Mouse (Mus musculus): ENCODE data around the gene Tcf7l1. TPM values are rescaled to one million over a fixed set of nuclear protein-coding genes. Genes with fewer than 3 reads are reported as not detected.

Tcf7l1 gene
- total RNA-seq, 2 experiments from 2014 or later = 29.8 to 31.1 TPM

DNA sequence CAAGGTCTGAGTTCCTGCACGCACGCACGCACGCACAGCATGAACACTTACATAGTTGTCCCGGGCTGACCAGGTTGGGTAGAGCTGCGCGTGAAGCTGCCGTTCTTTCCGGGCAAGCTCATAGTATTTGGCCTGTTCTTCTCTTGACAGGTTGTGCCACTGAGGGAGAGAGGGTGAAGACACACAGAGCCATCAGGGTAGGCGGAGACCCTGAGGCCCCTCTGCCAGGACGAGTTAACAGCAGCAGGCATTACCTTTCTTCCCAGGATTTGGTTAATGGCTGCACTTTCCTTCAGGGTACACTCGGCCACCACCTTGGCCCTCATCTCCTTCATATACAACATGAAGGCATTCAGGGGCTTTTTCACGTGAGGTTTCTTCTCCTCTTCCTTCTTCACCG is 158.1 kb downstream of the Tcf7l1 start:
- DNase-seq (ENCODE audit: low spot score in 2 of 2) = no peak

DNA sequence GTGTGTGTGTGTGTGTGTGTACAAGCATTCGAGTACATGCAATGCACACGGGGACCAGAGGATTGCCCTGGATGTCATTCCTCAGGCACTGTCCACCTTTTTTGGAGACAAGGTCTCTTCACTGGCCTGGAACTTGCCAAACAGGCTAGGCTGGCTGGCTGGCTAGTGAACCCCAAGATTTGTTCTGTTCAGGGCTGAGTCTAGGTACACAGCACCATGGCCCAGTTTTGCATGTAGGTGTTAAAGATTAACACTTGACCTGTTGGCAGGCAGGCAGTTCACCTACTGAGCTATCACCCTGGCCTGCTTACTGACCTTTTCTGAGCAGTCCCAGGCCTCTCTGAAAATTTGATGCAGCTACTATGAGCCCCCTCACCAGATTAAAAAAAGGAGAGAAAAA is 158.7 kb downstream of the Tcf7l1 start:
- no peak for DNase-seq (ENCODE audit: low spot score in 2 of 2)

DNA sequence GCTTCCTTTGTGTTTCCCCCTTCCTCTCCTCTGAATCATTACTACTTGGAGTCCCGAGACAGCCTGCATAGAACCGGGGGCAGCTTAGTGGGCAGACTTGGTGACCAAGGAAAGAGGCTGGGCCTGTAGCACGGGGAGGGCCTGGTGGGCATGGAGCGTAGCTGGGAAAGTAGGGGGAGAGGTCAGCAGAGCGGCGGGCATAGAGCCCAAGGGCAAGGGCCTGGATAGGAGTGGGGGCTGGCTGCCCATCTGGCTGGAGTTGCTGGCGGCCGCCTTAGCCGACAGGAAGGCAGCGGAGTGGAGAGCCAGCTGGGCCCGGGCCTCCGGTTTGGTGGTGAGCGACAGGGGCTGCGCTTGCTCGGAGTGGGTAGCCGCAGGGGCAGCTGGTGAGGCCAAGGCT is 161.8 kb downstream of the Tcf7l1 start:
- no peak for DNase-seq (ENCODE audit: low spot score in 2 of 2)

DNA sequence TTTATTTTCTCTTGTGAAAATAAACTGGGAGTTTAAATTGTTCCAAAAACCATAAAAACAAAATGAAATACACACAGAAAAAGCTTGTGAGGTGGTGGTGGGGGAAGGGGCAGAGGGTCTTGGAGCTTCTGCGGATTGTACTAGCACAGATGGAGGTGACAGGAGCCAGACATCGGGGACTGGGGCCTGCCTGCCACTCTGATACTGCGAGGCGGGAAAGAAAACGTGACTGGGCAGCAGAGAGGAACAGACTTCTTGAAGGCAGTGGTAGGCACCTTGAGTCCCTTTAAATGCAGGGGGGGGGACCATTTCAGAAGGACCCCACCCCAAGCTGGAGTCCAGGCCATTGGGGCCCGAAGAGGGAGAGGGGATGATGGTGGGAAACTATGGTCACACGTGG is 162.7 kb downstream of the Tcf7l1 start:
- no peak for DNase-seq (ENCODE audit: low spot score in 2 of 2)

DNA sequence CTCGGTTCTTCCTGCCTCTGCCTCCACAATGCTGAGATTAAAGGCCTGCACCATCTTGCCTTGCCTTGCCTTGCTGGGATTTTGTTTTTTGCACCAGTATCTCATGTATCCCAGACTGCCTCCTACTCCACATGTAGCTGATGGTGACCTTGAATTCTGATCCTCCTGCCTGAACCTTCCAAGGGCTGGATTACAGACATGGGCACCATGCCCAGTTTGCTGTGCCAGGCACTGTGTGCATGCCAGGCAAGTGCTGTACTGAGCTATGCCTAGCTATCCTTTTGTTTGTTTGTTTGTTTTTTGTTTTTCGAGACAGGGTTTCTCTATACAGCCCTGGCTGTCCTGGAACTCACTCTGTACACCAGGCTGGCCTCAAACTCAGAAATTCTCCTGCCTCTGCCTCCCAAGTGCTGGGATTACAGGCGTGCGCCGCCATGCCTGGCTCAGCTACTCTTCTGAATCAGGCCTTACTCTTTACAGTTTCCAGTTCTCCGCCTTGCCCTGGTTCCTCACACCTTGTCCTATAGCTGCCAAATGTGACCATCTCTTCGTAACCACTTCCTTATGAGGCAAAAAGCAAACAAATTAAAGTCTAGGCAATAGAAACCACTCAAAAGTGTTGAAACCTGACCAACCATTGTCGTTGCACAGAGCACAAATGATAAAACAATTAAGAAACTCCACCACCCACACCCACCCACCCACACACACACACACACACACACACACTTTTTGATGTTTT is 165.2 kb downstream of the Tcf7l1 start:
- DNase-seq (ENCODE audit: low spot score in 2 of 2) = no peak

DNA sequence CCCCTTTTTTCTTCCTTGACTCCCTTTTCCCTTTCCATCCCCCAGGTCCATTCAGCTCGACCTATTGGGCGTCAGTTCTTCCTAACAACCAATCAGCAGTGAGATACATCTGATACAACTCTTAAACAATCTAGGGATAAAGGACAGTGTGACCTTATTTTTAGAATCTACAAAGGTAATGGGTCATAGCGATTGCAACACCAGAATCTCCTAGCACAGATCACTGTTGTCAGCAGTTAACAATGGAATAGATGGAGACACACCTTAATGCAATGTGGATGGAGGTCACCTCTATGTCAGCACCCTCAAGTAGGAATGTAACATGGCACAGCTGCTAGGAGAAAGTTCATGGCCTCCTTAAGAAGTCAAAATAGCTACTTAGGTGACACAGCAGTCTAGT is 166.1 kb downstream of the Tcf7l1 start:
- DNase-seq (ENCODE audit: low spot score in 2 of 2) = no peak

DNA sequence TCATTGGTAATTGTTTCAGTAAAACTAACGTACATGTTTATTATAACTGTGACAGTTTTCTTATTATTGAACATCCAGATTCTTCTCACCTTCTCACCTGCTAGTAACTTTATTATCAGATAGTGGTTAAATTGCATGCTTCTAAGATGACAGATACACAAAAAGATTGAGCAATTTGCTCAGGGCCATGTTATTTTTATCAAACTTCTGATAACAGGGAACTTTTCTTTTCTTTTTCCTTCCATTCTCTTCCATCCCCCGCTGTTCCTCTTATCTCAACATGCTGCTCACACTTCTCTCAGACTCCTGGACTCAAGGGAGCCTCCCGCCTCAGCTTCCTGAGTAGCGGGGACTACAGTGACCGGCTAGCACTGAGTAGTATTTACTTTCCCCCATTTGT is 168.1 kb downstream of the Tcf7l1 start:
- no peak for DNase-seq (ENCODE audit: low spot score in 2 of 2)

DNA sequence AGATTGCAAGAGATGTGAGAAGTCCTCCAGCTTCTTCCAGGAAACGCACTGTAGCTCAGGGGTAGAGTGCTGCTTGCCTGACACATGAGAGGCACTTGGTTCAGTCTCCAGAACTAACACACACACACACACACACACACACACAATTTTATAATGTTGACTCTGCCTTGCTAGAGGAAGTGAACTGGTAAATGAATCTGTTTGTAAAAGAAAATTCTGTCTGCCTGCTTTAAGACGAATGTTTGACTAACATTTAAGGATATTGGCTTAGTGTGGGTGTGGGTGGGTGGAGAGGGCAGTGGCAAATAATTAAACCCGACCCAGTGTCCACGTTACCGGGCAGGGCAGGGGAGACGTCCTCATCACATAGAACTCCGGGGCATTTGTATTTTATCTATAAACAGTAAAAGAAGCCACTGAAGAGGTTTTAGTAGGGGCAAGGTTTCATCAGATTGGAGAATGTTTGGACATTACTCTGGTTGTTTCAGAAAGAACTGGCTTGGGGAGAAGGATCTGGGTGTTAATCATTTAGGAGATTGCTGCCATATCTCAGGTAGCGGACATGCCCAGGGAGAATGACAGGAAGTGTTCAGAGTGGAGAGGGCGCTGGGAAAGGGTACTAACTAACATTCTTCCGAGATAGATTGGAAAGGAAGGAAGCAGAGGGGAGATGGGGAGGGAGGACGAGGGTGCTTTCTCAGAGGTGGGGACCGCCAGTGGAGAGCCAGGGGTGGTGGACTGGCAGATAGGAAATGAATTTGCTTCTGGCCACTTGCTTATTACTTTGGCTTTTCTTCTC is 169.1 kb downstream of the Tcf7l1 start:
- DNase-seq (ENCODE audit: low spot score in 2 of 2) = no peak

DNA sequence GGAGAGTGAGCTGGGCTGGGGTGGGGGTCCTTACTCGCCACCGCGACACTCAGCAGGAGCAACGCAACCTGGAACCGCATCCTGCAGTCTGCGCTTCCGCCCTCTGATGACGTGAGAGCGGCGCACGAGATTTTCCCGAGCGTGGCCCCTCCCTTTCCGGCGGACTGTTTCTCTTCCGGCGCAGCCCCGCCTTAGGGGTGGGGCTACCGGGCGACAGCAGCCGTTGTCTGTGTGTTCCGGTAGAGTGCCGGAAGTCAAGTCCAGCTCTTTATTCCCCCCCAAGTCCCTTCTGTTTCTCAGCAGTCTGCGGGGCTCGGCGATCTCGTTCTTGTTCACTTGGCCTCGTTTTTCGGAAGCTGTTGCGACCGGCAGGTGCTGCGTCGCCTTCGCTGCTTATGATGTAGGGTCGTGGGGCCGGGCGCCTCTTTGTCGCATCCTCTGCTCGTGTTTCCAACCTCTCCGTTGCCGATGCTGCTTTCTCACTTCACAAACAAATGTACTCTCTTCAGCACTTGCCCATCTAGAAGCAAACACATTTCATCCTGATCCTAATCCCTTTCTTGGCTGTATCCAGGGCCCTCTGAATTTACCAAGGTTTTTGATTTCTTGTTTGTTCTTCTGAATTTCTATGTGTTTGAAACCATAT is 172.3 kb downstream of the Tcf7l1 start, which contains the start of gene Tgoln1:
Gene Tgoln1, minus strand, starts transcription at position 358 of the 646 bp plus-strand sequence.
- DNase-seq (ENCODE audit: low spot score in 2 of 2) = peak; percentile 82 to 84

DNA sequence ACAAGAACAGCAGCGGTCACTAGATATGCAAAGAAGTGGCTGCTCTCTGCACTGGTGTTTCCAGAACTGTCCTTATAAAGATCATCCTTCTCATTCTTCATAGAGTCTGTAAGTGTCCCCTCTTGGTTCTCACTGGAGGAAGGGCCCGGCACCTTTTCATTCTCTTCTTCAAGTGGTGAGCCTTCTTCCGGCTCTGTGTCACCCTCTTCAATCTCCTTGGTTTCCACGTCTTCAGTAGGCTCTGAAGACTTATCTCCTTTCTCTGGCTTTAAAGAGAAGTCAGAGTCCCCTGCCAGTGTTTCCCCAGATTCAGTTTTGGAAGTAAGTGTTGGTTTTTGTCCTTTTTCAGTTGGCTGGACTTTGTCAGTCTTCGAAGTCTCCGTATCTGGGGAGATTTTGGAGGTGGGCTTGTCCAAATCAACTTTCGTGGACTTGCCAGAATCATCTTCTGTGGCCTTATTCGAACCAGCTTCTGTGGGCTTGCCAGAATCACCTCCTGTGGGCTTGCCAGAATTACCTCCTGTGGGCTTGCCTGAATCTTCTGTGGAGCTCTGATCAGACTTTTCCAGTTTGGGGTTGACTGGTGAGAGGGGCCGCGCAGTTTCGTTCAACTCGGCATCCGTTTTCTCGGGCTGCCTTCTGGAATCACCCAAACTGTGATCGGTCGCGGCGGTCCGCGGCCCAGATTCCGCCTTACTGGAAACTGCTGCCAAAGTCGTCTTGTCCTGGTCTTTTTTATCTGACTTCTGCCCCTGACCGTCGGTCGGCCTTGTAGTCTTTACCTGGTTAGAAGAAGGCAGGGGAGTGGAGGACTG is 173.3 kb downstream of the Tcf7l1 start:
- DNase-seq (ENCODE audit: low spot score in 2 of 2) = no peak

DNA sequence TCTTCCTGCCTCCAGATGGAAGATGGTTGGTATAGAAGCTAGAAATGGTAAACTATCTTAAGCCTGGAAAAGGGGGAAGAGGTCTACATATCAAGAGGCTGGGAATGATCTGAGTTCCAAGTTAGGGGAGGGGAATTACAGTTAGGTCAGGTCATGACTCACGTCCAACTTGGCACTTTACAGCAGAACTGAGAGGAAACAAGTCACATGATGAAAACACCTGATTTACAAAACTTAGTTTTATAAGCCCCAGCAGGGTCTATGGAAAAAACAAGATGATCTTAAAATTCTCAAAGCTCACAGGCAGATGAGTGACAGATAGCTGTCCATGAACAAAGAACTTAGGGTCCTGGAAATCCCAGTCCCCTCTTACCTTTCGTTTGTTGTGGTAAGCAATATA is 173.9 kb downstream of the Tcf7l1 start:
- no peak for DNase-seq (ENCODE audit: low spot score in 2 of 2)

DNA sequence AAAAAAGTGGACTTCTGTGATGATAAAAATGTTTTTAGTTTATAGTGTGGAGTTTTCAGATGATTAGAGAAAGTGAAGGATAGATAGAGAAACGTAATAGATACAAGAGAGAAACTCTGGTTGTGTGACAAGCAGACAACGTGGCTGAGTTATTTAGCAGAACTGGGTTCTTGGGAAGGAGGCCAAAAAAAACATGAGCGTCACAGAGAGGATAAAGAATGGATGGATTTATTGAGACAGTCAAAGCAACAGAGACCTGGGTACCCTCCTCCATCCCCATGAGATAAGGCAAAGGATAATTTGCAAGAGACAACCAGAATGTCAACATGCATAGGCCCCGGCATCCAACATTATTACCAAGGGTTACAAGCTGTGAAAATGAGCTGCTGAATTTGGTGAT is 178.8 kb downstream of the Tcf7l1 start:
- DNase-seq (ENCODE audit: low spot score in 2 of 2) = no peak

DNA sequence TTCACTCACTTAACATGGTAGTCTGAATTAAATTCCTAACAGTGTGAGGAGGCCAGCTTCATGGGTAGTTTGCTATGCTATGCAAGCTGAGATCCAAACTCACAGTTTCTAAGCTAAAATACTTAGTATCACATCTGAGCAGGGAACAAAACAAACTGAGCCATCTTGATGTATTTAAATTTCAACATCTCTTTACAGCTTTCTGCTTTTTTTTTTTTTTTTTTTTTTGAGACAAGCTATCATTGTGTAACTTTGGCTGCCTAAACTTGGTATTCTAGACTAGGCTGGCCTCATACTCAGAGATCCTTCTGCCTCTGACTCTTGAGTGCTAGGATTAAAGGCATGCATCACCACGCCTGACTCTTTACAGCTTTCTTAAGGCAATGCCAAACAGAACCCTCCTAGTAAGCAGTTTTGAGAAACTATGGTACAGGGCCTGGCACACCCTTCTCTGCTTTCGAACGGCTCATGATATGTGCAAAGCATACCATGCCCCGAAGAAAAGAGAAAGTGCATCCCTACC is 180.3 kb downstream of the Tcf7l1 start:
- no peak for DNase-seq (ENCODE audit: low spot score in 2 of 2)

DNA sequence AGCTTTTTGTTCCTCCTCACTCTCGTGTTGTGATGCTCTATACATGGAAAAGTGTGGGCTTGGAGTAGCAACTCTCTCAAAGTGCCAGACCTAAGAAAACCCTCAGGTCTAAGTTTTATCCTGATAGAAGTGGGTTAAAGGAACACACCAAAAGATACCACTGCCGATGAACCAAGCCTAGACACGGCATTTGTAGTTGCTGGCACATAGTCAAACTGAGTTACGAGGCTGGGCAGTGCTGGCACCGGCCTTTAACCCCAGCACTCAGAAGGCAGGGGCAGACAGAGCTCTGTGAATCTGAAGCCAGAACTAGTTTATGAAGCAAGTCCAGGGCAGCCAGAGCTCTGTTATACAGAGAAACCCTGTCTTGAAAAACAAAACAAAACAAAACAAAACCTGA is 181.4 kb downstream of the Tcf7l1 start:
- DNase-seq (ENCODE audit: low spot score in 2 of 2) = no peak

DNA sequence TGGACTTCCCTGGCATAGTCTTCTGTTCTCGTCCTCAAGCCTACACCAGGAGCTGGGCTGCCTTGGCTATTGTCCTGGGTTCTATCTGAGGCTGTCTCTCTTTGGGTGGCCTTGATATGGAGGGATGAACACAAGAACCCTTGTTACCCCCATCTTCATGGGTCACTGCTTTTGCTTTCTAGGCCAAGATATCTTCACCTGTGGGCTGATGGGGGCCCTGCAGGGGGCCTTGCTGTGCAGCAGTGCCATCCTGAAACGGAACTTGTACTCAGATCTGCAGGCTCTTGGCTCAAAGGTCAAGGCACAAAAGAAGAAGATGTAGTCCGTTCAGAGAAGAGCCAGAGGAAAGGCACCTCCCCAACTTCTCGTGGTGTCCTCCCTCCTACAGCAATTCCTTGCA is 182.0 kb downstream of the Tcf7l1 start:
- DNase-seq (ENCODE audit: low spot score in 2 of 2) = no peak

DNA sequence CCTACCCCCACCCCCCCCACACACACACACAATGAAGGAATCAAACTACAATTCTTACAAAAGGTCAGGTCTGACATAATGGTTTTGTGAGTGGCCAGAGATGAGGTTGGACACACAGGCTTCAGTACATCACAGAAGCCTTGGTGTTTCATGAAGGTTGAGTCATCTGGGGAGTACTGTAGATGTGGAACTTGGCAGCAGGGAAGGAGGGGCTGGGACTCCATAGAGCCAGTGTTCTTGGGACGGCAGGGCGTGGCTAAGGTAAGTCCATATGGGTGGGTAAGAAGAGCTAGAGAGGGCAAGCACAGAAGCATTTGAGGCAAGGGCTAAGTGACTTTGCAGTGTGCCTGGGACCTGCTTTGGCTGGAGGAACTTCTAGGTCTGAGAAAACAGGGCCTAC is 185.0 kb downstream of the Tcf7l1 start:
- DNase-seq (ENCODE audit: low spot score in 2 of 2) = no peak

DNA sequence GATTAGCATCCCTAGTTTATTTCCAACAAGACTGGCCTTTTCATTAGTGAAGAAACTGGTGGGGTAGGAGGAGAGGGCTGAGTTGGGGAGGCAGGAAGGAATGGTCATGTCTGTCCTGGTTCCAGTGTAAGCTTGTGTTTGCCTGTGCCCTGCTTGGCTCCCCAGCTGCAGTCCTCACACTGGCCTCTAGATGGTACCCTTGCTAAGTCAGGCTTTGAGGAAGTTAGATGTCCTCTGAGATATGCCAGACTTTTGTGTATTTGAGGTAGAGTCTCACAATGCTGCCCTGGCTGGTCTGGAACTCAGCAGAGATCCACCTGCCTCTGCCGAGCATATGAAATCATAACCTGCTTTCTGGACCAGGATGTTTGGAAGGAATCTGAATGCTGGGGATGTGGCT is 187.3 kb downstream of the Tcf7l1 start:
- DNase-seq (ENCODE audit: low spot score in 2 of 2) = peak; percentile 37 to 56

DNA sequence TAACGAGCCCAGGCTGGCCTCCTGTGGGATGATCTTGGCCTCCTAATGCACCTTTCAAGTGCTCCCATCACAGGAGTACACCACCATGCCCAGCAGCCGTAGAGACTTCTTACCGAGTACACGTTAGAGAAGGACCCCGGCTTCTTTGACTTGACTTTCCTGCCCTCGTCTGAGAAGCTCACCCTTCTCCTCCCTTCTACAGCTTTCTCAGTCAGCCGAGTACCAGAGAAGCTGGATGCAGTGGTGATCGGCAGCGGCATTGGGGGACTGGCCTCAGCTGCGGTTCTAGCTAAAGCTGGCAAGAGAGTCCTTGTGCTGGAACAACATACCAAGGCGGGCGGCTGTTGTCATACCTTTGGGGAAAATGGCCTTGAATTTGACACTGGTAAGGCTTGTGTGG is 188.3 kb downstream of the Tcf7l1 start:
- no peak for DNase-seq (ENCODE audit: low spot score in 2 of 2)

DNA sequence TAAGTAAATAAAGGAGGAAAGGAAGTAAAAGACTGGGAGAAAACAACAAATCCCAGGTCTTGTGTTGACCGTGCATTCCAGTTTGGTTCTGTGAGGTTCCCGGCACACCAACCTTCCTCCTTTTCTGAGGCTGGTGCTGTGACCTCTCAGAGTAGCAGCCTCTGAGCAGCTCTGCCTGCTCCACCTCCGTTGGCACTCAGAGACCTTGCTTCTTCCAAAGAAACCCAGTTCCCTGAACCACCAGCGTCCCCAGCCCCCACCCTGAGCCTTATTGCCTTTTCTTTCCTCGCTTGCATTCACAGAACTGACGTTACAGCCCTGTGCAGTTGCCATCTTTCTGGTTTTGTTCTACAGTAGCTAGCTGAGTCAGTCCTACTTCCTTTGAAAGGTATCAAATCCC is 188.8 kb downstream of the Tcf7l1 start:
- DNase-seq (ENCODE audit: low spot score in 2 of 2) = no peak

DNA sequence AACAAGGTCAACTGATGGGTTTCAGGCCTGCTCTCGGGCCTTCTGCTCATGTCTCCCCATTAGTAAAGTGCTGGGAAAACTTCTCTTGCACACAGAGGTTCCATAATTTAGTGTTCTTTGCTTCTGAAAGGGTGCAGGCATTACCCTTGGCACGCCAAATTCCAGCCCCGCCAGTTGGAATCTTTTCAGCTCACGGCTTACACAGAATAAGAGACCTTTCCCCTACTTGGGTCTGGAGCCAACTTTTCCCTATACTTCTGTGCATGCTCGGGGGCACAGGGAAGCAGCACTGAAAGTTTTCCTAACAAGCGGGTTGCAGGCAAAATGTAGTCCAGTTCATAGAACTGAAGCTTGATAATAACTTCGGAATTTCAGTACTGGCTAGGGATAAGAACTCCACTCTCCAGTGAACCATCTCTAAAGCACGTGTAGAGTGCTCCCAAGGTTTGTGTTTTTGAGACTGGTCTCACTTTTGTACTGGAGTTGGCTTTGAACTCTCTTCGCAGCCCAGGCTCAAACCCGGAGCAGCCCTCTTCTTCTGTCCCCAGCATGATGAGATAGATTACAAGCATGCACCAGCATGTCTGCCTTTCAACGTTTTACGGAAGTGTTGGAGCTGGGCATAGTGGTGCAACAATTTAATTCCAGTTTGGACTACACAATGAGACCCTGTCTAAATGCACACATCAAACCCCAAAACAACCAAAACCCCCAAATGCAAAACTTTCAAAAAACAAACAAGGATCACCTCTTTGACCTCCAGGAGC is 190.1 kb downstream of the Tcf7l1 start:
- DNase-seq (ENCODE audit: low spot score in 2 of 2) = no peak
